Mouse (Mus musculus) embryonic stem cell, embryonic (primary cell): ENCODE results near the gene Zfp281.

ENCODE experiments used
- CTCF ChIA-PET, 4 experiments: fragments of 300-600 bp in 2 of 4; fragments of 350-600 bp in 2 of 4; sonication (Branson Sonifier 250); formaldehyde crosslinking; loops; one replicate each; lab custom pipeline; 2022; ENCODE audit warnings: inconsistent platforms in 2 of 4; lab: Charles Lee
- POLR2A ChIA-PET, 4 experiments: fragments of 300-600 bp in 2 of 4; fragments of 350-600 bp in 2 of 4; sonication (Branson Sonifier 250); formaldehyde crosslinking; loops; one replicate each; lab custom pipeline; 2022; ENCODE audit warnings: antibody characterized with exemption in 4 of 4, inconsistent platforms in 1 of 4; lab: Charles Lee

Zfp281 gene

DNA sequence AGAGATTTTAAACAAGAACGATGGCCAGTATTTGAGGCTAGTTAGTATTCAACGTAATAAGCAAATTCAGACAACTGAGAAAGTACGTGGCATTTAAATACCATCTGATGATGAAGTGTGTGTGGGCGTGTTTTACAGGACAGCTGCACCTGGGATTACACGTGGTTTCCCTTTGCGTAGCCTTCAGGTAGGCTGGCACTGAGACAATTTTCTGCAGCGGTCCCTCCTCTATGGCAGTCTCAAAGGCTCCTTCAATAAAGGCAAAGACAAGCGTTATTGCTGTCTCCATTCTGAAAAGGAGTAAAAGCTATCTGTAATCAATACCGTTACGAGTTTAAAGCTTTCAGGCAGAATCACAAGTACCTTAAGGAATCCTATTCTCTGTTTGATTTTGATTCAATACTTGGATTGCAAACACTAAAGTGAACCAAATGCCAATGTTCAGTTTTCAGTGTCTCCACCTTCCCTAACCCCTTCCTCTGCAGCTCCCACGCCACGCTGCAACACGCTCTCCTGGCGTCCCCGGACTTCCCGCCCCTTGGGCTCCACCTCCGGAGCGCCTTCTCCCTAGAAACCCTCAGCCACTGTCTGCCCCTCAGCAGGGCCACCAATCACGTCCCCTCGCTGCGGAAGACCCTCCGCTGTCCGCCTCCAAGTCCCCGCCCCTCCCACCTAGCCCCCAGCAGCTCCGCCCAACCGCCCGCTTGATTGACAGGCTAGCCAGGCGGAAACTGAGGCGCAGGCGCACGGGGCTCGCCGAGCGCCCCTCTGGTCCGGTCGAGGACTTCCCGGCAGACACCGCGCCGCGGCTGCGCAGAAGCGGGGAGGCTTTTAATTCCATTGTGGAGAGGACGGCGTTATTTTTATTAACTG, at the start of gene Zfp281:
Zfp281 (plus strand) TSS at position 756 of the 873 bp plus-strand sequence.
- ChIA-PET POLR2A (interaction anchor here (0.5 to 4.7 kb wide), 66 partner anchors 9 to 555 kb away, joined by 3 to 41 read pairs (median 4); no protein-coding TSS in a partner anchor), CTCF (interaction anchor here in 3 of 4 experiments (0.6 to 1.6 kb wide), 7 partner anchors 11 to 86 kb away, joined by 3 to 5 read pairs (median 3); no protein-coding TSS in a partner anchor)

DNA sequence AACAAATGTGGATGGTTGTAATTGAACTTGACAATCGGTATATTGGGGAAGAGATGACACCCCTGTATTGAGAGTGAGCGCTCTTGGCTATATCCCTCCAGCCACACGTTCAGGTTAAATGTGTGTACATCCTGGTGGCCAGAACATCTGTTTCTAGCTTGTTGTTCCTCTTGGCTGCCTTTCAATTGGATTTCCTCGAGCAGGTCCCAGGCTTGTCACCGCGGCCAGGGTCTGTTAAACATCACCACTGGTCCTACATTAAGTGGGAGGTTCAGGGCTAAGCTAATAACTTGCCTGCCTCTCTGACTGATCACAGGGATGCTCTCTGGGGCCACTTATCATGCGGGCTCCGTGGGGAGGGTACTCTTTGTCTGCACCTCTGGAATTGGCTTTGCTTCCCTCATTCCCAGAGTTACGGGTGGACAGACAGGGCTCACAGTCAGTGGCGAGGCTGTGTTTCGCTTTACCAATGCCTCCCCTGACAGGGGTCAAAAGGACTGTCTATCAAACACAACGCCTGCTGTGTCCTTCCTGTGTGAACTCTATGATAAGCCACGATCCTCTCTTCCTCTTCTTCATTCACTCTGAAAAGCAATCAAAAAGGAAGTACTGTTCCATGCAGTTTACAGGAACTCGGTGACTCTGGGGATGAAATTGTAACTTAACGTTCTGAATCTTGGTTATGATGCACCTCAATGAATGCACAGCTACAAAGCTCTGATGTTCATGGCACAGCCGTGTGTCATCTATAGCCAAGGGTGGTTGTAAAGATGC, 46.6 kb upstream of the Zfp281 start:
- ChIA-PET CTCF (no interaction called here), POLR2A (interaction anchor here in 2 of 4 experiments (0.6 to 2.2 kb wide), 19 partner anchors 9 to 329 kb away, joined by 3 to 8 read pairs (median 4); no protein-coding TSS in a partner anchor)

DNA sequence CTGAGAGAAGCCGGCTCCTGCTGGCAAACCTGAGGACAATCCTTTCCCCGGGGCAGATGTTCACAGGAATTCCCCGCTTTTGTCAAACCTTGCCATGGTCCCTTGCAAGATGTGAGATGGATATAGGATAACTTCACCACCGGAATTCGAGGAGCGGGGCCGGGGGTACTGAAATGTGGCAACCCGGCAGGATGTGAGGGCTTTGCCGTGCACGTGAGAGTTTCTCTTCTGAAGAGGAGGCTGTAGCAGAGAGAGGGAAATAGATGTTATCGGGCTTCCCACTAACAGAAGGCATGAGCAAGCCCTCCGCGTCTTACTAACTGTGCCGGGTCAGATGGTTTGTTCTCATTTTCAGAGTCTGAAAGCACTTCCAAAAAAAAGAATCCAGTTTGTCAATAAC, 45.3 kb upstream of the Zfp281 start:
- CTCF ChIA-PET, result no interaction called here
- POLR2A ChIA-PET, result interaction anchor here in 2 of 4 experiments (1.4 to 1.7 kb wide), 3 partner anchors 8 to 128 kb away, joined by 4 to 10 read pairs (median 6); no protein-coding TSS in a partner anchor

DNA sequence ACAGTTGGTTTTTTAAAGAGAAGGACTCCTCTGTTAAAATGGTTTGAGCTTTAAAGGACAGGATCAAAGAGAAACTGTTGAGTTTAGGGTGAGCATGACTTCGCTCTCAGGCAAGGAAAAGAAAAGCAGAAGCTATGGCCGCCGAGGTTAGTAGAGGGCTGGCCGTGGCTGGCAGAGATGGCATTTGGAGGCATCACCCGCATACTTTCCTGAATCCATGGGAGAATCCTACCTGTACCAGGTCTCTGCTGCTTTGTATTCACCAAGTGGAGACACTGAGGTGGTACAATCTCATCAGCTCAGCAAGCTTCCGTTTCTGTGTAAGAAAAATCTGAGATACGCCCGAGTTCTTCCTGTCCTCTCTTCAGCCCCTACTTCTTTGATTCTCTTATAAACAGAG, 44.4 kb upstream of the Zfp281 start:
- POLR2A ChIA-PET, result interaction anchor here in 2 of 4 experiments (0.7 to 2.2 kb wide), 12 partner anchors 9 to 127 kb away, joined by 3 to 10 read pairs (median 4); no protein-coding TSS in a partner anchor
- CTCF ChIA-PET, result interaction anchor here in 1 of 4 experiments (0.8 to 1.0 kb wide), 2 partner anchors 15 to 18 kb away, joined by 3 to 4 read pairs; no protein-coding TSS in a partner anchor

DNA sequence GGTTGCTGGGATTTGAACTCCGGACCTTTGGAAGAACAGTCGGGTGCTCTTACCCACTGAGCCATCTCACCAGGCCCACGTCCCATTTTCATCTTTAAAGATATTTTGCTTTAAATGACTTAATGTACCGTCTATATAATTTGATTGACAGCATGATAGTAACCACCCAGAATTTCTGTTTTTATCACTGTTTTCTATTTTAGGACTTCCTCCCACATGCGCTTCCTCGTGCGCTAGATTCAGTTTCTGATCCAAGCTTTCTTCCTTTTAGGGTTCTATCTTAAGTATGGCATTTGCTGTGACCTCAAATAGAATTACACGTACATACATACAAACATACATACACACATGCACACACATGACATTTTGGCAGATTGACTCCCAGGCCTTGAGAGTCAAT, 42.9 kb upstream of the Zfp281 start:
- CTCF ChIA-PET, result no interaction called here
- POLR2A ChIA-PET, result interaction anchor here in 1 of 4 experiments (1.1 to 2.2 kb wide), 7 partner anchors 9 to 20 kb away, joined by 3 to 6 read pairs (median 5); no protein-coding TSS in a partner anchor

DNA sequence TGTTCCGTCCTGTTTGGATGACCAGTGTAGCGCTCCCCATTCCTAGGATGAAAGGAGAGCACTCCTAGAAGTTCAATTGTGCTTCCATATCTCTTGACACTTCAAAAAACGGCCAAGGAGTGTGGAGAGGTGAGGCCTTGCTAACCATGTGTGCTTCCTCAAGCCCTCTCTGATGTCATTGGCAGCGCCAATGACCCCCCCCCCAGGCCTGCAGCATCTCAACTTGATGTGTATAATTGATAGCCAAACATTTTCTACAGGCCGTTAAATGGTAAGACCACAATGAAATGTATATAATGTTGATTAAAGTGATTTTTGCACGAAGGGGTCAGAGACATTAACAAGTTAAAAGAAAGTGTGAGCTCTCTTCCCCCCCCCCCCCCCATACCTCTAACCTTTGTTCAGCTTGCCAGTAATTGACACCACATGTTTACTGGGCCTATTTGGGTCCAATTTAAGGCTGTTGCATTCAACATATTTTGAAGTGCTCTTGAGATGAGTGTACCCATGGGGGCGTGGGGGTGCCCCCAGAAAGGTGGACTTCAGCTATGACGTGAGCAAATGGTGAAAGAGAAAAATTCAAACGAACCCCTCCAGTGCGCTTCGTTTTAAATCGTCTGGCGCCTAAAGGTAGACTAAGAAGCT, 36.8 kb upstream of the Zfp281 start:
- CTCF ChIA-PET, result no interaction called here
- POLR2A ChIA-PET, result interaction anchor here in 3 of 4 experiments (0.6 to 3.9 kb wide), 23 partner anchors 9 to 458 kb away, joined by 3 to 14 read pairs (median 3); partner anchors contain the start of gene Zfp281 (in 3 of the 3)

DNA sequence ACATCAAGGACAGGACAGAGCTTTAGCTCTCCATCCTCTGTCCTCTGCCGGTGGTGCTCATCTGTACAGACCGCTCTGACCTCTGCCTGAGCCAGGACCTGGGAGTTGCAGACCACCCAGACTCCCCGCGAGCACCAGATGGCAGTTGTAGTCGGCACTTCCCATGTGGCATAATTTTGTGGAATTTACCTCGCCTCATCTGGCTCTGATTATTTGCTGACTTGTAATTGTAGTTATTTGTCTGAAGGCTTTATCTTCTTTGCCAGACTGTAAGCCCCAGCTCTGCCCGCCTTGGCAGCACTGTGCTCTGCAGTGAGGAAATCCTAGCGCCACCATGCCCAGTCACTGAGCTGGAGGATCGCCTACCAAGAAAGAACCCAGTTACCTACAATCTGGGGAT, 35.8 kb upstream of the Zfp281 start:
- ChIA-PET POLR2A (interaction anchor here in 3 of 4 experiments (0.8 to 3.9 kb wide), 22 partner anchors 9 to 119 kb away, joined by 3 to 14 read pairs (median 4); partner anchors contain the start of gene Zfp281 (in 2 of the 3)), CTCF (interaction anchor here in 1 of 4 experiments (0.6 to 1.1 kb wide), 4 partner anchors 20 to 148 kb away, joined by 3 read pairs; no protein-coding TSS in a partner anchor)

DNA sequence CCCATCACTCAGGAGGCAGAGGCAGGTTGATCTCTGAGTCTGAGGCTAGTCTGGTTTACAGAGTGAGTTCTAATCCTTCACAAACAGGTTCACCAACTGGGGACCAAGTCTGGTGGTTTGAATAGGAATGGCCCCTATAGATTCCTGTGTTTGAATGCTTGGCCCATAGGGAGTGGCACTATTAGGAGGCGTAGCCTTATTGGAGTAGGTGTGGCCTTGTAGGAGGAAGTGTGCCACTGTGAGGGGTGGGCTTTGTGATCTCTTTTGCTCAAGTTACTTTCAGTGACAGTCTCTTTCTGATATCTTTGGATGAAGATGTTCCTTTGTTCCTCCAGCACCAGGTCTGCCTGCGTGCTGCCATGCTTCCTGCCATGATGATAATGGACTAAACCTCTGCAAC, 32.0 kb upstream of the Zfp281 start:
- POLR2A ChIA-PET, result interaction anchor here in 3 of 4 experiments (0.7 to 3.3 kb wide), 11 partner anchors 8 to 135 kb away, joined by 3 to 17 read pairs (median 4); partner anchors contain the start of gene Zfp281 (in 1 of the 3)
- CTCF ChIA-PET, result interaction anchor here in 1 of 4 experiments (0.7 kb wide), 2 partner anchors 12 to 1815 kb away, joined by 3 read pairs; no protein-coding TSS in a partner anchor

DNA sequence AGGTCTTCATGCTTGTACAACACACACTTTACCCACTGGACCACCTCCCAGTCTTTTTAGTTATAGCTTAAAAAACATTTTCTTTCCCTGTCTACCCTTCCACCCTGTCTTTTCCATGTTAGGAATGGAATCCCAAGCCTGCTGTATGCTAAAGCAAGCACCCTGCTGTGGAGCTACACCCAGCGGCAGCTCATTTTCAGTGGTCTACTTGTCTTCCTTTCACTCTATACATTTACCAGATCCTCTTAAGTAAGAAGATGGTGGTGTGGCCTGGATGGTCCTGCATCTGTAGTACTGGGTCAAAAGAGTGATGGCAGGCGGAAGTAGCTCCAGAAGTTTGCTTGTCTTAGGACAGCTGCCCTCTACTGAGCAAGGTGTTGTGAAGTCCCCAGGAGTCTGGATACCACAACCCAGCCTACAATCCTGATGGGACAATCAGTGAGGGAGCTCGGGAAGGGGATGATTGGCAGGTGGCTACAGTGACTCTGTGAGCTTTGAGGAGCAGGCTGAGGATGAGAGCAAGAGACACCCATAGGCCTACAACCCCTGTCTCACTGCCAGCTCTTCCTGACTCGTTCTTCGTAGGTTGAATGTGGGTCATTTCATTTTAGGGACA, 30.4 kb upstream of the Zfp281 start:
- CTCF ChIA-PET, result interaction anchor here (0.6 to 1.4 kb wide), 10 partner anchors 10 to 520 kb away, joined by 3 to 14 read pairs (median 3); no protein-coding TSS in a partner anchor
- POLR2A ChIA-PET, result interaction anchor here (0.6 to 5.4 kb wide), 34 partner anchors 9 to 147 kb away, joined by 3 to 35 read pairs (median 4); partner anchors contain the start of genes Kif14 (in 1 of the 4) and Zfp281 (in 1 of the 4)

DNA sequence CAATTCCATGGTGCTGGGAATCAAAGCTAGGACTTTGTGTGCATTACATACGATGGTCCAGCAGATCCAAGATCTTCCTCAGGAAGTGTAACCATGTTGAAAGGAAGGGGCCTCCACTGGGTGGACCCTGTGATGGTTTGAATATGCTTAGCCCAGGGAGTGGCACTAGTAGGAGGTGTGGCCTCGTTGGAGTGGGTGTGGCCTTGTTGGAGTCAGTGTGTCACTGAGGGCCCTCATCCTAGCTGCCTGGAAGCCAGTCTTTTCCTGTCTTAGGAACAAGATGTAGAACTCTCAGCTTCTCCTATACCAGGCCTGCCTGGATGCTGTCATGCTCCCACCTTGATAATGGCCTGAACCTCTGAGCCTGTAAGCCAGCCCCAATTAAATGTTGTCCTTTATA, 27.9 kb upstream of the Zfp281 start:
- ChIA-PET POLR2A (interaction anchor here (0.6 to 5.4 kb wide), 21 partner anchors 8 to 456 kb away, joined by 3 to 35 read pairs (median 4); partner anchors contain the start of gene Zfp281 (in 2 of the 4)), CTCF (interaction anchor here in 3 of 4 experiments (0.6 to 1.7 kb wide), 7 partner anchors 16 to 1562 kb away, joined by 3 to 5 read pairs (median 3); no protein-coding TSS in a partner anchor)

DNA sequence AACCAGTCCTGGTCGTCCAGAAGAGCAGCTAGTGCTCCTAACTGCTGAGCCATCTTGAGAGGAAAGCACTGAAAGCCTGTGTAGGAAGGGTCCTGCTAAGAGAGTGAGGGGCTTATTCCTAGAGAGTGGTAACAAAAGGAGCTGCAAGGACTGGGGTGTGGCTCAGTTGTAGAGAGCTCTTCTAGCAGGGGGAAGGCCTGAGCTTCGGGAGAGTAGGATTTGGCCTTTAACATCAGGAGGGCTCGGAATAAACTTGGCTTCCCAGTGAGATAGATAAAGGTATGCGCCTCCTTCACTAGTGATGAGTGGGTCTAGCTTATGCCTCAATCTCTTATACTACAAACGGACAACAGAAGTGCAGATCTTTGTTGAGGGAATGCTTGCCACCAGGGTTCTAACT, 26.4 kb upstream of the Zfp281 start:
- ChIA-PET CTCF (interaction anchor here in 1 of 4 experiments (0.7 to 1.7 kb wide), 5 partner anchors 14 to 151 kb away, joined by 3 to 5 read pairs (median 3); no protein-coding TSS in a partner anchor), POLR2A (interaction anchor here (0.6 to 5.4 kb wide), 28 partner anchors 9 to 606 kb away, joined by 3 to 35 read pairs (median 4); partner anchors contain the start of gene Zfp281 (in 1 of the 4))

DNA sequence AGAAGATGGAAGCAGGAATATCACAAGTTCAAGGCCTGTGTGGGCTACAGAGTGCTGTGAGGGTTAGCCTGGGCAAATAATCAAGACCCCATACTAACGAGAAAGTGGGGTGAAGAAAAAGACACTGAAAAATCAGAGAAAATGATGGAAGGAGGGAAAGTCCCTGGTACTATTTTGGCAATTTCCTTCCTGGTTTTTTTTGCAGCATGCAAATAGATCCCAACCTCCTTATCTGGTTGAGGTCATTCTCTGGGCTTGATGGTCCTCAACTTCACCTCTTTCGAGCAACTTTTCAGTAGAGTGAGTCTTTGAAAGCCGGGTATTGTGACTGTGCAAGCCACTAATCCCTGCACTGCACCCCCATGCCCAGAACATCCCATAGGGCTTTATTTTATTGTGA, 24.6 kb upstream of the Zfp281 start:
- CTCF ChIA-PET, result no interaction called here
- POLR2A ChIA-PET, result interaction anchor here in 1 of 4 experiments (1.0 to 1.7 kb wide), 2 partner anchors 12 to 107 kb away, joined by 4 to 6 read pairs; no protein-coding TSS in a partner anchor

DNA sequence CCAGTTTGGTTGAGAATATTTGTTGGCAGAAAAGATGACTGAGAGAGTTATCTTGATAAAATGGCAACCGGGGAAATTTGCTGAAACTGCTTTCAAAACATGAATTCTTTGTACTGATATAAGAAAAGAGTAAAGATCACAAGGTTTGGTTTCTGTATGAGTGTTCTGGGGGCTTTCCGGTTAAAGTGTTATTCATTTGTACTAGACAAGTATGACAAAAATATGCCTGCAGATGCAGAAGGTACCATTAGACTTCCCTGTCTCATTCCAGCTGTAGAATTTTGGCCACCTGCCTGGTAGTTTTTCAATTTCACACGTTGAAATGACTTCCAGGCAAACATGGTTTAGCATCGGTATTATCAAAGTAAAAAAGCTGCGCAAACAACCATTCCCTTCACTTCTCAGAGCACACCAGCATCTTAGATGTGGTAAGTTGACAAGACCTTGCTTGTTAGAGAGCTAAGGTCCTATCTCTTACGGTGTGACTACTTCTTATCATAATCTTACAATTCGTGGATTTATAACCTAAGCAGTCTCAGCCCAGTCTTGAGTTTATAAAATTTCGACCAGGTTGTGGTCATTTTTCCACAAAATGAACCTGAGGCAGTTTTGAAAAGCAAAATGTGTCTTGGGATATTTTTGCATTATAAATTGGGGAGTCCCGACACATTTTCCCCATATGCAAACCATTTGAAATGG, 23.9 kb upstream of the Zfp281 start:
- CTCF ChIA-PET, result interaction anchor here in 1 of 4 experiments (1.6 kb wide), 1 partner anchor 148 kb away, joined by 3 read pairs; no protein-coding TSS in a partner anchor

DNA sequence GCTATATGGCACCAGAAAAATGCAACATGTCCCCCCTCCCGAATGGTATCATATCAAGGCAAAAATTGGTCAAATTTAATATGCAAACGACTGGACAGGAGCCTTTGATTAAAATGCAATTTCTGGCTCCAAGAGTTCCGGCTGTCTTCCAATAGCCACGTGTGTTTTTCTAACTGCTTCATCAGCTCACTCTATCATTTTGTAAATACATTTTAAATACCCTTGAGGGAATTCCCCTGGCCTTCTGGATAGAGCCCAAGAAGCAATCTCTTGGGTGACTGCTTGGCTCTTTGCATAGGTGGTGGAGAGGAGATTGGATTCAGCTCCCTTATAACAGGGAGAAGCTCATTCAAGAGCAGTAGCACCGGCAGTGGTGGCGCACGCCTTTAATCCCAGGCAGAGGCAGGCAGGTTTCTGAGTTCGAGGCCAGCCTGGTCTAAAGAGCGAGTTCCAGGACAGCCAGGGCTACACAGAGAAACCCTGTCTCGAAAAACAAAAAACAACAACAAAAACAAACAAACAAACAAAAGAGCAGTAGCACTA, 23.3 kb upstream of the Zfp281 start:
- ChIA-PET POLR2A (interaction anchor here in 3 of 4 experiments (0.5 to 3.6 kb wide), 18 partner anchors 9 to 200 kb away, joined by 3 to 14 read pairs (median 4); no protein-coding TSS in a partner anchor), CTCF (interaction anchor here in 2 of 4 experiments (0.6 to 1.6 kb wide), 3 partner anchors 14 to 388 kb away, joined by 3 to 4 read pairs (median 3); no protein-coding TSS in a partner anchor)

More for the DNA sequence above, 23.9 kb upstream of the Zfp281 start:
- POLR2A ChIA-PET, result interaction anchor here in 3 of 4 experiments (0.5 to 2.1 kb wide), 12 partner anchors 9 to 200 kb away, joined by 3 to 14 read pairs (median 4); no protein-coding TSS in a partner anchor

DNA sequence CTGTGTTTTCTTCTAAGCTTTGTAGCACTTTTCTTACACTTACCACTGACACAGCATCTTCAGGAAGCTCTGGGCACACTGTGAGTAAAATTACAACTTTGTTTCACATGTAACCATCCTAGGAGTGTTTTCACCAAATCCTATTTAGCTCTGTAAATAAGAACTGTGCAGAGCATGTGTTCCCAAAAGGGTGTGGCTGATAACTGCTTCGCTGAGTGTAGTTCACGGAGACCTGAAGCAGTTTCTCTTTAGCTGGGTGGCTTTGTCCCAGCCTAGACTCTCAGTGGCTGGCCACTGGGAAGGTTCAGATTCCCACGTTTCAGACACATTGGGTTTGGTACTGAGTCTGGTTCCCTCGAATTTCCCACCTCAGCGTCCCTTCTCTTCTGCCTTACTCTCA, 22.4 kb upstream of the Zfp281 start:
- ChIA-PET CTCF (interaction anchor here in 2 of 4 experiments (0.5 to 1.6 kb wide), 5 partner anchors 13 to 442 kb away, joined by 3 to 4 read pairs (median 3); no protein-coding TSS in a partner anchor), POLR2A (interaction anchor here in 2 of 4 experiments (0.9 to 3.6 kb wide), 16 partner anchors 11 to 199 kb away, joined by 3 to 14 read pairs (median 4); no protein-coding TSS in a partner anchor)
